Mouse (Mus musculus) hindbrain, embryonic 16.5 days (tissue): ENCODE data around the gene AY074887. TPM values are rescaled to one million over a fixed set of nuclear protein-coding genes. Genes with fewer than 3 reads are reported as not detected.

Experiments used
- ATAC-seq: fragments of 200-750 bp; cut with Nextera tagmentation; 2 replicates; pipeline ENCODE4 v1.8.0; 2017; ENCODE audit warnings: moderate TSS enrichment, moderate library complexity
- H3K27ac ChIP-seq: fragments of 300-500 bp; sonication (generic); 2 replicates; pipeline ENCODE4 v1.5.1; 2014; ENCODE audit warnings: low read depth, mild to moderate bottlenecking, control low read depth, low read length, moderate library complexity
- H3K27me3 ChIP-seq: fragments of 300-500 bp; sonication (generic); replicated peaks from 2 replicates; pipeline ENCODE4 v1.6.1; 2014; ENCODE audit warnings: low read length; ENCODE audit not compliant: control insufficient read depth, insufficient read depth
- H3K36me3 ChIP-seq: fragments of 300-500 bp; sonication (generic); 2 replicates; pipeline ENCODE4 v1.6.1; 2014; ENCODE audit warnings: mild to moderate bottlenecking, low read length, moderate library complexity, mixed read lengths; ENCODE audit not compliant: control insufficient read depth, insufficient read depth
- H3K4me1 ChIP-seq: fragments of 300-500 bp; sonication (generic); 2 replicates; pipeline ENCODE4 v1.6.1; 2014; ENCODE audit warnings: low read depth, low read length; ENCODE audit not compliant: control insufficient read depth, insufficient read depth
- H3K4me2 ChIP-seq: fragments of 300-500 bp; sonication (generic); 2 replicates; pipeline ENCODE4 v1.6.1; 2014; ENCODE audit warnings: mild to moderate bottlenecking, low read length, control low read depth, moderate library complexity
- H3K4me3 ChIP-seq: fragments of 300-500 bp; sonication (generic); 2 replicates; pipeline ENCODE4 v1.5.1; 2014; ENCODE audit warnings: mild to moderate bottlenecking, low read length, control low read depth, moderate library complexity
- H3K9ac ChIP-seq: fragments of 300-500 bp; sonication (generic); 2 replicates; pipeline ENCODE4 v1.6.1; 2014; ENCODE audit warnings: low read depth, mild to moderate bottlenecking, control low read depth, low read length, moderate library complexity
- H3K9me3 ChIP-seq: fragments of 300-500 bp; sonication (generic); 2 replicates; pipeline ENCODE4 v1.6.1; 2014; ENCODE audit warnings: mild to moderate bottlenecking, low read length, moderate library complexity; ENCODE audit not compliant: control insufficient read depth
- WGBS: fragments of 180-500 bp; shearing (Covaris S2); extraction: QIAGEN DNeasy Blood & Tissue Kit; methylation state at CpG from one replicate; pipeline ENCODE4 v1.1.7; 2014; 5-methylcytosine and 5-hydroxymethylcytosine counted together
- polyA plus RNA-seq: library from polyadenylated mRNA; unstranded; fragments of >200 nt; fragmentation: Nextera tagmentation; extraction: Ambion mirVana; gene quantifications from 2 replicates; pipeline ENCODE4 v1.2.1, GENCODE M21; 2015

The AY074887 gene
- polyA plus RNA-seq = 0.86 and 0.90 TPM in 2 replicates

- Histone ChIP-seq H3K36me3 (peaks cover 12% of the 10 kb centered on the region), H3K4me3 (peak within 1 kb of the TSS; percentile 92), H3K9ac (peak within 1 kb of the TSS; percentile 90), H3K4me1 (peaks cover 12% of the 10 kb centered on the region), H3K9me3 (no peaks in the 10 kb centered on the region), H3K4me2 (peak within 1 kb of the TSS; percentile 73), H3K27ac (peak within 1 kb of the TSS; percentile 92), H3K27me3 (no peaks in the 10 kb centered on the region)
- peak; percentile 100 for ATAC-seq
- under 1% methylated on average over 60 of the region's 65 CpGs for WGBS
Measured at GRCm38 (mm10) chr9:54950575-54951321, at the start of gene AY074887, which contains the start of gene Psma4. Gene AY074887 (minus strand): TSS chr9:54950998. Gene Psma4 (plus strand): TSS chr9:54950790.

DNA sequence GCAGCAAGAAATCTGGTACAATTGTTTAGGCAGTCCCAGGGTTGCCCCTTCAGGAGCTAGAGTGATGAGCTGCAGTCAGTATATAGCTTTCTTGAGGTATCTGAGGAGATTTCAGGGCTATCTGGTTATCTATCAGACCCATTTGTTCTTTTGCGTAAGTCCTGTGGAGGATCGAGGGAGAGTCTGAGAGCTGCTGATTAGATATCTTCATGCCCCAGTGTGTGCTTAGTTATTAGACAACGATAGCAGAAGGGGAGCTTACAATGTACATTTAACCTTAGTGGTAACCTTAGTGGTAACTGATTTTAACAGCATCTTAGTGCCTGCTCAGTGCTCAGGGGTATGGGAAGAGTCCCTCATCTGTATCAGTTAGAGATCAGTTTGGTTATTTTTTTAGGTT lies 44.8 kb upstream of the AY074887 start:
- no peak overlapping the region for H3K4me3 ChIP-seq

GRCm38 (mm10) chr9:54994381-54994780 lies 43.6 kb upstream of the AY074887 start:
- ATAC-seq = no peak
- no peaks in the 10 kb centered on the region for H3K4me1 ChIP-seq
- no peaks in the 10 kb centered on the region for H3K36me3 ChIP-seq
- H3K4me2 ChIP-seq = no peak overlapping the region
- H3K27ac ChIP-seq = no peak overlapping the region
- H3K27me3 ChIP-seq = no peaks in the 10 kb centered on the region
- WGBS = 38% methylated on average over 3 of the region's 3 CpGs
- H3K9me3 ChIP-seq = no peaks in the 10 kb centered on the region
- no peak overlapping the region for H3K9ac ChIP-seq
- no peak overlapping the region for H3K4me3 ChIP-seq

More for the DNA sequence above, 44.8 kb upstream of the AY074887 start:
- H3K9me3 ChIP-seq = no peaks in the 10 kb centered on the region
- 86% methylated on average over 3 of the region's 3 CpGs for WGBS
- no peak for ATAC-seq
- no peak overlapping the region for H3K9ac ChIP-seq
- no peaks in the 10 kb centered on the region for H3K4me1 ChIP-seq
- H3K36me3 ChIP-seq = no peaks in the 10 kb centered on the region
- H3K27ac ChIP-seq = no peak overlapping the region
- no peaks in the 10 kb centered on the region for H3K27me3 ChIP-seq
- H3K4me2 ChIP-seq = no peak overlapping the region

DNA sequence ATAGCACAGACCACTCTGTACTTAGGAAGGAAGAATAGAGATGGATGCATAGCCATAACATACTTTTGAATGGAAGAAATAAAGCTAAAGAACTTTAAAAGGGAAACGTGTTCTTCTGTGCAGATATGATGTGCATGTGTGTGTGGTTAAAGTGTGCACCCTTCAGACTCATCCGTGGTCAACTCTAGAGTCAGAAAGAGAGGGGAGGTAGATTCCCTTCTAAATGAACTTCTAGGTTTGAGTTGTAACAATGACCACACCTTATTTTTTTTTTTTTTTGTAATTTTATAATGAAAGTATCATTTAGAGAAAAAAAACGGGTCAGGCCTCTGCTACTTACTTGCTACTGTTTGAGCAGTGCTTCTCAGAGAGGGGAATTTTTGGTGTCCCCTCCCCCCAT lies 39.6 kb upstream of the AY074887 start:
- Histone ChIP-seq H3K27ac (no peak overlapping the region), H3K4me3 (no peak overlapping the region), H3K9me3 (no peaks in the 10 kb centered on the region), H3K36me3 (no peaks in the 10 kb centered on the region), H3K4me1 (no peaks in the 10 kb centered on the region), H3K4me2 (no peak overlapping the region), H3K27me3 (no peaks in the 10 kb centered on the region), H3K9ac (no peak overlapping the region)
- WGBS = 80% methylated on average over 3 of the region's 3 CpGs
- ATAC-seq = no peak

DNA sequence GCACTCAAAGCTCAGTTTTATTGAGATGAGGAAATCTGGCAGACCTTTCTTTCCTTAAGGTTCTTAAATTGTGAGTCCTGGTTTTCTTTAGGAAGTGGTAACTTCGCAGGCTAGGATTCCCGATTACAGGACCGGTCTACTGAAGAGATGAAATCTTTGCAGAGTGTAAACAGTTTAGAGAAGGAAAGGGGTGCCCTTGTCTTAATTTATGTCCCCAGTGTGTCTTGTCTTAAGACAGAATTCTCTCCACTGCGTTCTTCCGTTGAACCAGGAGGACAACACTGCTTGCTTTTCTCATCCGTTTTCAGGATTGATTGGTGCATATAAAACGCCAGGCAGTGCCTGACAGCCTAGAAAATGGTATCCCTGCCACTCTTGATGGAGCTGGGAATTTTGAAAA lies 31.6 kb upstream of the AY074887 start:
- no peak for ATAC-seq
- H3K27ac ChIP-seq = no peak overlapping the region
- H3K9ac ChIP-seq = no peak overlapping the region
- peak overlapping the region; percentile 95 for H3K4me2 ChIP-seq
- no peaks in the 10 kb centered on the region for H3K9me3 ChIP-seq
- H3K4me3 ChIP-seq = peak overlapping the region; percentile 69
- peaks cover 2% of the 10 kb centered on the region for H3K27me3 ChIP-seq
- 6% methylated on average over 7 of the region's 7 CpGs for WGBS
- H3K4me1 ChIP-seq = peaks cover 11% of the 10 kb centered on the region
- H3K36me3 ChIP-seq = no peaks in the 10 kb centered on the region

DNA sequence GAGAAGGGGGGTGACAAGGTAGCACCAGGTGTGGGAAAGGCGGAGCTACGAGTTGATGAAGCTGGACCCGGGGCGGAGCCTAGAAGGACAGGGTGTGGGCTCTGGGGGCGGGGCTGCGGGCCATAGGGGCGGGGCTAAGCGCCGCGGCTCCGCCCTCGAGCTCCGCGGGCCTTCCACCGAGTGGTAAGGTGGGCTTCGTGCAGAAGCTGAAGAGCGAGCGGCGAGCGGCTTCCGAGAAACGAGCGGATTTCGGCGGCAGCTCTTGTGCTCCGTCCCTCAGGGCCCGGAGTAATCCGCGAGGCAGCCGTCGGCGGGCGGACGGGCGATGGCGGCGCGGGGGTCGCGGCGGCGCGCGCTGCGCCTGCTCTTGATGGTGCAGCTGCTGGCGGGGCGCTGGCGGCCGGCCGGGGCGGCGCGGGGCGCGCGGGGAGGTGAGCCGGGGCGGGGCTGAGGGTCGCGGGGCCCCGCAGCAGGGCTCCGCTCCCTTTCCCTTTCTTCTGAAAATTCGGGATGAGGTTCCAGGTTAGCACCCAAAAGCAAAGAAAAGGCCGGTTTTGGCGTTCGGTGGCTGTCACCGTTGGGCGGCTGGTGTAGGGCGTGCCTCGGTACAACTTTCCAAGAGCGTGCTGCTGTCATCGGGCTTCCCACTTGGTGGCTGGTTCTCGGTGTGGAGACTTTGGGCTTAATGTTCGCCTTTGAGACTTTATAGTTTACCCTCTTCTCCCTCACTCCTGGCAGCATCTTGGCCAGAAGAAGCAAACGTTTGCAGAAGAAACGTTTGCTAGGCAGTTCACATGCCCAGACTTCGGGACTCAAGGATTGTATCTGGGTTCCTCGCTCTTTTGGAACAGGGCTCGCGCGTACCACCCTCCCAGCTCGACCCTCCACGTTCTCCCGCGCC lies 30.7 kb upstream of the AY074887 start:
- Histone ChIP-seq H3K4me3 (peak overlapping the region; percentile 69), H3K4me1 (peaks cover 11% of the 10 kb centered on the region), H3K27ac (peak overlapping the region; percentile 26; the same call in 1 of the 2 replicates), H3K27me3 (peaks cover 2% of the 10 kb centered on the region), H3K4me2 (peak overlapping the region; percentile 95), H3K36me3 (no peaks in the 10 kb centered on the region), H3K9me3 (no peaks in the 10 kb centered on the region), H3K9ac (peak overlapping the region; percentile 70)
- WGBS = under 1% methylated on average over 73 of the region's 85 CpGs
- ATAC-seq = peak; percentile 89

- ATAC-seq = peak; percentile 49; the same call in 1 of the 2 replicates
- Histone ChIP-seq H3K4me3 (peak within 1 kb of the TSS; percentile 69), H3K4me2 (peak within 1 kb of the TSS; percentile 95), H3K27ac (peak within 1 kb of the TSS; percentile 26; the same call in 1 of the 2 replicates), H3K4me1 (peaks cover 11% of the 10 kb centered on the region), H3K9me3 (no peaks in the 10 kb centered on the region), H3K9ac (peak within 1 kb of the TSS; percentile 70), H3K36me3 (no peaks in the 10 kb centered on the region), H3K27me3 (peaks cover 2% of the 10 kb centered on the region)
- WGBS = 34% methylated on average over 8 of the region's 8 CpGs
Measured at GRCm38 (mm10) chr9:54980674-54981073, 29.9 kb upstream of the AY074887 start, which contains the start of gene Chrna5. Gene Chrna5 (plus strand): TSS chr9:54980880.

DNA sequence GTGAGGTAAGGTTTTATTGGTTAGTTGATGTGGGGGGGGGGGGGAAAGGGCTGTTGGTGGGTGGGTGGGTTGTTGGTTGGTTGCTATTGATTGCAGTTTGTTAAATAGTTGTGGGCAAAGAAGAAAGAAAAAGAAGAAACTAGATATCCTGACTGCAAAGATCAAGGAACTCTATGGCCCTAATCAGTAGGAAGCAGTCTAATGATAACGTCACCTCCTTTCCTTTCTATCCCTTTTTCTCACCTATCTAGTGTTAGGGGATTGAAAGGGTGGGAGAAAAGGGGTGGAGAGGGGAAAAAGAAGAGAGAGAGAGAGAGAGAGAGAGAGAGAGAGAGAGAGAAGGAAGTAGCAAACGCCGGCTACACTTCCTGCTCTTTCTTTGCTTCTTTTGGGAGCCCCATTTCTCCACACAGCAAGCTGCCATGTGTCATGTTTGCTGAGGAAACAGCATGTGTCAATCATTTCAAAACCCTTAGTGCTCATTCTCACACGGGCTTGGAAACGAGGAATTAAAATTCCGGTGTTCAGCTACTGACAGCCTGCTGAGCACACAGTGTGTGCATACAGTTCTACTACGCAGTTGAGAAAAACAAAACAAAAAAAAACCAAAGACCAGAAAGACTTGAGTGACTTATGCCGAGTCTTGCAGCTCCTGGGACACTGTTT lies 19.3 kb upstream of the AY074887 start:
- Histone ChIP-seq H3K27me3 (no peaks in the 10 kb centered on the region), H3K27ac (no peak overlapping the region), H3K4me1 (no peaks in the 10 kb centered on the region), H3K4me2 (no peak overlapping the region), H3K9me3 (no peaks in the 10 kb centered on the region), H3K9ac (no peak overlapping the region), H3K4me3 (no peak overlapping the region), H3K36me3 (no peaks in the 10 kb centered on the region)
- WGBS = 63% methylated on average over 8 of the region's 8 CpGs
- no peak for ATAC-seq
